Mouse (Mus musculus) erythroblast, embryonic 14.5 days (primary cell): ENCODE measurements around the gene Clic4.

Experiments
- GATA1 ChIP-seq: IDR thresholded peaks from 2 replicates; pipeline ENCODE4 v1.6.1; 2012; ENCODE audit warnings: low read length, inconsistent platforms, mixed read lengths
- TAL1 ChIP-seq: IDR thresholded peaks from 3 replicates; pipeline ENCODE4 v1.6.1; 2012; ENCODE audit warnings: low read length, inconsistent platforms, mixed read lengths

GRCm38 (mm10) chr4:135309726-135310125 is 37.1 kb upstream of the Clic4 start:
- no peak for TF ChIP-seq TAL1
- no peak for TF ChIP-seq GATA1
